Mouse (Mus musculus): Measurements from ENCODE around the gene Tbc1d14.

DNA sequence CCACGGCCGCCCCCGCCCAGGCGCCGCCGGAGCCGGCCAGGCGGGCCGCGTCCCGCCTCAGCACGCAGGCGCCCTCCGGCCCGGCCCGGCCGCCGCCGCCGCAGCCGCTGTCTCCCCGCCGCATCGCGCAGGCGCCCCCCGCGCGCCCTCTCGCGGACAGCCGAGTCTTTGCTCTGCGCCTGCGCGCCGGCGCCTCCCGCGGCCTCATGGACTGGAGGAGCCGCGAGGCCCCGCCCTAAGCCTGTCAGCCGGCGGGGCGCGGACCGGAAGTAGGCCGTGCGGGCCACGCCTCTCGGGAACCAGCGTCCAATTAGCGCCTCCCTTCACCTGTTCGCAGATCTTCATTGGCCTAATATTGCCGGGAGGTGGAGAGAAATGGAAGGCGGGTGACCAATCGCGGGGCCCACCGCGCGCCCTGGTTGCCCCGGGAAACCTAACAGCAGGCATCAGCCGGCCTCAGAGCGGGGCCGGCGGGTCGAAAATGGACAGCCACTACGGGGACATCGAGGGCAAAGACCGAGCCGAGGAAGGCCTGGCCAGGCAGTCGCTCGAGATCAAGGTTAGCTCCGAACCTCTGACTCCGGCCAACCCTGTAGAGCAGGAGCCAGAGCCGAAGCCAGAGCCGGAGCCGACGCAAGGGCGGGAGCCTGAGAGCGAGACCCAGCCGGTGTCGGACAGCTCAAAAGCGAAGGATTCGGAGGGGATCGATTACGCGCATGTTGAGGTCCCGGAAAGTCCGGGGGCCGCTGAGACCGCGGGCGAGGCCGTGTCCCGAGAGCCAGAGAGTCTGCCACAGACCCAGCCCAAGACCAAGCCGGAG is 108.7 kb downstream of the Tbc1d14 start, which contains the start of the genes Tada2b and Ccdc96:
- peak; percentile 42; the same call in 1 of the 2 replicates for TF ChIP-seq CTCF (IDR thresholded peaks at IDR 0.05; ENCODE audit: control insufficient read depth, insufficient read depth, low read length)
- peak; percentile 40; the same call in 1 of the 2 replicates for TF ChIP-seq POLR2A (IDR thresholded peaks at IDR 0.05; ENCODE audit: borderline replicate concordance, control insufficient read depth, low read depth, low read length)

All from bone marrow, adult 2 months (tissue).